Mouse (Mus musculus) G1E (cell line): ENCODE measurements around the gene Txndc11.

Source experiments
- CTCF ChIP-seq: IDR thresholded peaks from 2 replicates; pipeline ENCODE4 v1.5.1; 2012; ENCODE audit warnings: low read depth, low read length, inconsistent platforms, mixed read lengths
- GATA1 ChIP-seq: IDR thresholded peaks from 2 replicates; pipeline ENCODE4 v1.6.1; 2012; ENCODE audit warnings: borderline replicate concordance, low read length, inconsistent platforms, mixed read lengths
- GATA2 ChIP-seq: IDR thresholded peaks from 2 replicates; pipeline ENCODE4 v1.6.1; 2012; ENCODE audit warnings: low read depth, low read length, inconsistent platforms, borderline replicate concordance
- TAL1 ChIP-seq: conservative IDR thresholded peaks from 2 replicates; pipeline ENCODE4 v1.6.1; 2012; ENCODE audit warnings: low read depth, low read length, inconsistent platforms, mixed read lengths

DNA sequence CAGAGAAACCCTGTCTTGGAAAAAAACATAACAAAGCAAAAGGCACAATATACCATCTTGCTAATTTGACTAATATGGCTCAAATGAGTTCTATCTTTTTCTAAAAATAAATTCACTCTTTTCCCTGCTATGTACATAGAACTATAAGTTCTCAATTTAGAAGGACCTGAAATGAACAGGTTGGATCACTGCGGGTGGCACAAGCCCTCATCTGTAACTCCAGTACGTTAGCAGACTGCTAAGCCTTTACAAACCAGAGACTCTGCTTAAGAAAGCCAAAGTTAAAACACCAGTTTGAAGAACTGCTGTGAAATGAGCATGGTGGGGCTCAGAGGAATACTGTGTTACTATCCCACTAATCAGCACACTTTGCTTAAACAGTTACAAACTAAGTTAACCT lies 9.1 kb downstream of the Txndc11 start:
- TF ChIP-seq CTCF (no peak), GATA1 (no peak), TAL1 (no peak), GATA2 (no peak)
